Mouse (Mus musculus): ENCODE results near the gene Tprn. TPM values are rescaled to one million over a fixed set of nuclear protein-coding genes. Genes with fewer than 3 reads are reported as not detected.

The Tprn gene
- polyA plus RNA-seq, 1 experiment from 2014 or later: 15.6 TPM

GRCm38 (mm10) chr2:25271827-25272511 is 9.6 kb downstream of the Tprn start, which contains the start of the genes Ssna1 and Anapc2:
Gene Ssna1, minus strand, starts transcription at chr2:25272438.
Gene Anapc2, plus strand, starts transcription at chr2:25272478.
- ATAC-seq (replicated peaks): peak; percentile 94
- H3K27ac ChIP-seq (replicated peaks): peak within 1 kb of the TSS; percentile 66
- peaks cover 54% of the 10 kb centered on the region for H3K36me3 ChIP-seq
- no peaks in the 10 kb centered on the region for H3K27me3 ChIP-seq
- H3K9ac ChIP-seq (replicated peaks): peak within 1 kb of the TSS; percentile 68
- H3K4me3 ChIP-seq: peak within 1 kb of the TSS; percentile 74
- H3K9me3 ChIP-seq: no peaks in the 10 kb centered on the region
- peaks cover 43% of the 10 kb centered on the region for H3K4me1 ChIP-seq
- under 1% methylated on average over 55 of the region's 55 CpGs for WGBS
- H3K4me2 ChIP-seq (replicated peaks): peak within 1 kb of the TSS; percentile 93

- peak overlapping the region; percentile 68 for H3K9ac ChIP-seq (replicated peaks)
- under 1% methylated on average over 29 of the region's 29 CpGs for WGBS
- H3K4me2 ChIP-seq (replicated peaks): peak overlapping the region; percentile 93
- H3K4me1 ChIP-seq: peaks cover 37% of the 10 kb centered on the region
- H3K27me3 ChIP-seq: no peaks in the 10 kb centered on the region
- peak overlapping the region; percentile 66 for H3K27ac ChIP-seq (replicated peaks)
- H3K36me3 ChIP-seq: peaks cover 60% of the 10 kb centered on the region
- peak; percentile 75 for ATAC-seq (replicated peaks)
- peak overlapping the region; percentile 74 for H3K4me3 ChIP-seq
- no peaks in the 10 kb centered on the region for H3K9me3 ChIP-seq
Observed at GRCm38 (mm10) chr2:25272515-25272914, 10.1 kb downstream of the Tprn start.

GRCm38 (mm10) chr2:25273010-25273409 is 10.6 kb downstream of the Tprn start:
- Histone ChIP-seq H3K9me3 (no peaks in the 10 kb centered on the region), H3K27ac (replicated peaks) (0 out of 2 replicates have a peak overlapping the region, but pooled peaks have one; percentile 4), H3K4me3 (peak overlapping the region; percentile 74), H3K27me3 (no peaks in the 10 kb centered on the region), H3K4me2 (replicated peaks) (peak overlapping the region; percentile 93), H3K36me3 (peaks cover 64% of the 10 kb centered on the region), H3K4me1 (peaks cover 32% of the 10 kb centered on the region), H3K9ac (replicated peaks) (peak overlapping the region; percentile 68)
- 0 out of 2 replicates have a peak, but pooled peaks have one; percentile 1 for ATAC-seq (replicated peaks)
- 40% methylated on average over 16 of the region's 16 CpGs for WGBS

- no peak overlapping the region for H3K4me2 ChIP-seq (replicated peaks)
- no peaks in the 10 kb centered on the region for H3K9me3 ChIP-seq
- WGBS: 62% methylated on average over 13 of the region's 13 CpGs
- no peak overlapping the region for H3K4me3 ChIP-seq
- ATAC-seq (replicated peaks): peak; percentile 57; the same call in 1 of the 2 replicates
- no peak overlapping the region for H3K9ac ChIP-seq (replicated peaks)
- H3K27ac ChIP-seq (replicated peaks): no peak overlapping the region
- peaks cover 1% of the 10 kb centered on the region for H3K4me1 ChIP-seq
- H3K36me3 ChIP-seq: peaks cover 96% of the 10 kb centered on the region
- H3K27me3 ChIP-seq: no peaks in the 10 kb centered on the region
Observed at GRCm38 (mm10) chr2:25278928-25279882, 16.8 kb downstream of the Tprn start.

- Histone ChIP-seq H3K27ac (replicated peaks) (no peak overlapping the region), H3K36me3 (peaks cover 52% of the 10 kb centered on the region), H3K27me3 (peaks cover 26% of the 10 kb centered on the region), H3K4me3 (no peak overlapping the region), H3K9ac (replicated peaks) (no peak overlapping the region), H3K9me3 (no peaks in the 10 kb centered on the region), H3K4me1 (peaks cover 13% of the 10 kb centered on the region), H3K4me2 (replicated peaks) (no peak overlapping the region)
- no peak for ATAC-seq (replicated peaks)
- 94% methylated on average over 2 of the region's 2 CpGs for WGBS
Observed at GRCm38 (mm10) chr2:25285551-25285950, 23.1 kb downstream of the Tprn start.

GRCm38 (mm10) chr2:25286314-25286713 is 23.9 kb downstream of the Tprn start:
- 93% methylated on average over 1 of the region's 1 CpGs for WGBS
- H3K9me3 ChIP-seq: no peaks in the 10 kb centered on the region
- H3K27me3 ChIP-seq: peaks cover 34% of the 10 kb centered on the region
- H3K4me3 ChIP-seq: no peak overlapping the region
- peaks cover 21% of the 10 kb centered on the region for H3K4me1 ChIP-seq
- no peak overlapping the region for H3K4me2 ChIP-seq (replicated peaks)
- ATAC-seq (replicated peaks): no peak
- peaks cover 44% of the 10 kb centered on the region for H3K36me3 ChIP-seq
- H3K27ac ChIP-seq (replicated peaks): no peak overlapping the region
- no peak overlapping the region for H3K9ac ChIP-seq (replicated peaks)

GRCm38 (mm10) chr2:25286837-25287636 is 24.6 kb downstream of the Tprn start:
- Histone ChIP-seq H3K36me3 (peaks cover 40% of the 10 kb centered on the region), H3K27me3 (peaks cover 41% of the 10 kb centered on the region), H3K4me2 (replicated peaks) (no peak overlapping the region), H3K9ac (replicated peaks) (no peak overlapping the region), H3K9me3 (no peaks in the 10 kb centered on the region), H3K4me3 (no peak overlapping the region), H3K4me1 (peaks cover 26% of the 10 kb centered on the region), H3K27ac (replicated peaks) (no peak overlapping the region)
- 59% methylated on average over 7 of the region's 7 CpGs for WGBS
- no peak for ATAC-seq (replicated peaks)

GRCm38 (mm10) chr2:25287927-25288649 is 25.7 kb downstream of the Tprn start, which contains the start of gene Tmem210:
Gene Tmem210, plus strand, starts transcription at chr2:25288145.
- Histone ChIP-seq H3K36me3 (peaks cover 30% of the 10 kb centered on the region), H3K27me3 (peaks cover 52% of the 10 kb centered on the region), H3K4me3 (no peak within 1 kb of the TSS), H3K27ac (replicated peaks) (no peak within 1 kb of the TSS), H3K9ac (replicated peaks) (no peak within 1 kb of the TSS), H3K4me2 (replicated peaks) (no peak within 1 kb of the TSS), H3K9me3 (no peaks in the 10 kb centered on the region), H3K4me1 (peaks cover 34% of the 10 kb centered on the region)
- WGBS: 82% methylated on average over 6 of the region's 6 CpGs
- no peak for ATAC-seq (replicated peaks)

- H3K4me1 ChIP-seq: peaks cover 34% of the 10 kb centered on the region
- WGBS: 80% methylated on average over 7 of the region's 7 CpGs
Observed at GRCm38 (mm10) chr2:25288734-25289345, 26.4 kb downstream of the Tprn start.

GRCm38 (mm10) chr2:25289651-25290050 is 27.2 kb downstream of the Tprn start, which contains the start of gene Lrrc26:
Gene Lrrc26, plus strand, starts transcription at chr2:25289915.
- WGBS: 5% methylated on average over 11 of the region's 11 CpGs
- peaks cover 64% of the 10 kb centered on the region for H3K27me3 ChIP-seq
- peak within 1 kb of the TSS; percentile 19; the same call in 1 of the 2 replicates for H3K9ac ChIP-seq (replicated peaks)
- ATAC-seq (replicated peaks): no peak
- peaks cover 15% of the 10 kb centered on the region for H3K36me3 ChIP-seq
- peak within 1 kb of the TSS; percentile 34 for H3K4me3 ChIP-seq
- peak within 1 kb of the TSS; percentile 58 for H3K4me2 ChIP-seq (replicated peaks)
- peaks cover 34% of the 10 kb centered on the region for H3K4me1 ChIP-seq
- no peak within 1 kb of the TSS for H3K27ac ChIP-seq (replicated peaks)
- no peaks in the 10 kb centered on the region for H3K9me3 ChIP-seq

More at GRCm38 (mm10) chr2:25288734-25289345, 26.4 kb downstream of the Tprn start:
- no peak overlapping the region for H3K9ac ChIP-seq (replicated peaks)
- no peak overlapping the region for H3K4me3 ChIP-seq
- no peak overlapping the region for H3K27ac ChIP-seq (replicated peaks)
- H3K36me3 ChIP-seq: peaks cover 23% of the 10 kb centered on the region
- no peak for ATAC-seq (replicated peaks)
- no peaks in the 10 kb centered on the region for H3K9me3 ChIP-seq
- peaks cover 59% of the 10 kb centered on the region for H3K27me3 ChIP-seq
- H3K4me2 ChIP-seq (replicated peaks): no peak overlapping the region

All from forebrain, embryonic 15.5 days (tissue).